In the genomic region with DNA sequence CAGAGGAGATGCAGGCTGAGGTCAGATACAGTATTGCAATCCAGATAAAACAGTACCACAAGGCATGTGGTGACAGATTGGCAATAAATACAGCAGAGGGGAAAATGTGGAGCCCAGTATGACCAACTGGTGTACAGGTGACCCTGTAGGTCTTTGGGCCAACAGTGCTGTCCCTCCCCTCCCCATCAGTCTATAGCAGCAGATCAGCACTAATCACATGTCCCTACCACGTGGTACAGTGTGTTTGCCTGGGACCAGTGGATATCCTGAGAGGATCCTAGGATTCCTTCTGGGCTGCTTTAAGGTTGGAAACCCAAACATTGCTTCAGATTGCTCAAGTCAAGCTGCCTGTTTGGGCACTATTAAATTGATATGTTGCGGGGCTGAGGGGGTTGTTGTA, we compare ENCODE assay signal across 10 mouse cellular contexts. TPM values are rescaled to one million over a fixed set of nuclear protein-coding genes. Genes with fewer than 3 reads are reported as not detected.
DNase-seq lines count a peak whose midpoint lies in the region; ATAC-seq and TF ChIP-seq lines count a peak whose summit lies in the region.
"Had no signal": no experiment of that assay in that cellular context is flagged by ENCODE, and none has a peak within 500 bp of the region (broad histone marks: within the 10 kb centered on the region; RNA-seq: fewer than 3 reads in every experiment).

No protein-coding gene starts in this region.

- H3K9me3 ChIP-seq in heart, embryonic 12.5 days (replicated peaks) = no peaks in the 10 kb centered on the region
- H3K9me3 ChIP-seq in MEL (replicated peaks; ENCODE audit: insufficient read depth, low read length) = no peaks in the 10 kb centered on the region
- no peaks in the 10 kb centered on the region for H3K9me3 ChIP-seq in hindbrain, embryonic 12.5 days (replicated peaks)
- H3K9me3 ChIP-seq in midbrain, embryonic 10.5 days (replicated peaks) = no peaks in the 10 kb centered on the region

- no peak for TF ChIP-seq EP300 in MEL (IDR thresholded peaks at IDR 0.05; ENCODE audit: low read depth in 1 of 2, low read length in 2 of 2)

- H3K4me2 ChIP-seq in heart, embryonic 12.5 days = peak overlapping the region; percentile 89
- H3K4me2 ChIP-seq in hindbrain, embryonic 12.5 days (replicated peaks) = peak overlapping the region; percentile 94

- no peak for TF ChIP-seq CTCF in MEL (IDR thresholded peaks at IDR 0.05 in 2 of 3, conservative IDR thresholded peaks at IDR 0.05 in 1 of 3; ENCODE audit: control insufficient read depth in 1 of 3, insufficient read depth in 1 of 3, low read depth in 2 of 3, low read length in 3 of 3, poor library complexity in 1 of 3, severe bottlenecking in 1 of 3)

- H3K9ac ChIP-seq in heart, embryonic 12.5 days = peak overlapping the region; percentile 92
- H3K9ac ChIP-seq in MEL (ENCODE audit: control insufficient read depth, low read depth, low read length, poor library complexity, severe bottlenecking) = peak overlapping the region; percentile 86
- H3K9ac ChIP-seq in hindbrain, embryonic 12.5 days = peak overlapping the region; percentile 92

- no peak overlapping the region for H3K27ac ChIP-seq in heart, embryonic 12.5 days (ENCODE audit: poor library complexity, severe bottlenecking)
- no peak overlapping the region for H3K27ac ChIP-seq in MEL (ENCODE audit: control insufficient read depth, low read depth, low read length)
- H3K27ac ChIP-seq in hindbrain, embryonic 12.5 days = no peak overlapping the region
- no peak overlapping the region; the same call in 1 of the 2 replicates for H3K27ac ChIP-seq in midbrain, embryonic 10.5 days (replicated peaks)

- 68% methylated on average over 2 of the region's 2 CpGs for WGBS in heart, embryonic 12.5 days
- WGBS in hindbrain, embryonic 12.5 days = 78% methylated on average over 2 of the region's 2 CpGs
- WGBS in midbrain, embryonic 10.5 days = 93% methylated on average over 2 of the region's 2 CpGs

- H3K79me2 ChIP-seq in MEL (ENCODE audit: control insufficient read depth, insufficient read depth, low read length, poor library complexity) = peaks cover 22% of the 10 kb centered on the region

- intact Hi-C loops in heart, postnatal 14 days (cut with DNase I) = loop anchor here (5.0 kb wide), 2 partner anchors 56 to 136 kb away; a partner anchor contains a TSS

- no peak for DNase-seq in heart, postnatal 14 days
- DNase-seq in MEL (ENCODE audit: low read depth, low spot score) = no peak
- no peak for DNase-seq in midbrain, embryonic 10.5 days (ENCODE audit: low spot score)
- DNase-seq in urinary bladder, adult 2 months (ENCODE audit: low spot score) = no peak
- no peak for DNase-seq in spleen, postnatal 14 days (ENCODE audit: low spot score in 2 of 2)
- no peak for DNase-seq in layer of hippocampus, postnatal 25 days (ENCODE audit: extremely low spot score in 1 of 2, low spot score in 1 of 2)
- DNase-seq: cerebellum, adult 11 months; kidney, postnatal 10 days had no signal

- peaks cover 50% of the 10 kb centered on the region for H3K36me3 ChIP-seq in heart, embryonic 12.5 days
- H3K36me3 ChIP-seq in MEL (ENCODE audit: control insufficient read depth in 1 of 2, insufficient read depth in 2 of 2, low read length in 2 of 2) = peaks cover 8 to 15% of the 10 kb centered on the region in 2 experiments
- H3K36me3 ChIP-seq in hindbrain, embryonic 12.5 days = peaks cover 47% of the 10 kb centered on the region
- H3K36me3 ChIP-seq in midbrain, embryonic 10.5 days = peaks cover 52% of the 10 kb centered on the region

- no peak for ATAC-seq in heart, embryonic 12.5 days (ENCODE audit: insufficient number of reproducible peaks, low FRiP score)
- no peak for ATAC-seq in hindbrain, embryonic 12.5 days (ENCODE audit: low FRiP score)

- peaks cover 17% of the 10 kb centered on the region for H3K4me1 ChIP-seq in heart, embryonic 12.5 days (replicated peaks)
- H3K4me1 ChIP-seq in MEL (ENCODE audit: control insufficient read depth in 1 of 2, insufficient read depth in 2 of 2, low read length in 2 of 2) = peaks cover 3 to 15% of the 10 kb centered on the region in 2 experiments; a peak in 3 of 4 replicates
- peaks cover 20% of the 10 kb centered on the region for H3K4me1 ChIP-seq in hindbrain, embryonic 12.5 days
- H3K4me1 ChIP-seq in midbrain, embryonic 10.5 days = peaks cover 26% of the 10 kb centered on the region

- H3K4me3 ChIP-seq in heart, embryonic 12.5 days = peak overlapping the region; percentile 95
- peak overlapping the region; percentile 72 to 86 for H3K4me3 ChIP-seq in MEL (ENCODE audit: control insufficient read depth in 1 of 2, insufficient read depth in 1 of 2, low read depth in 2 of 2, low read length in 2 of 2)
- peak overlapping the region; percentile 88 for H3K4me3 ChIP-seq in hindbrain, embryonic 12.5 days
- H3K4me3 ChIP-seq in midbrain, embryonic 10.5 days = peak overlapping the region; percentile 91

- H3K27me3 ChIP-seq in heart, embryonic 12.5 days (replicated peaks) = no peaks in the 10 kb centered on the region
- H3K27me3 ChIP-seq in MEL (ENCODE audit: control insufficient read depth in 1 of 2, insufficient read depth in 2 of 2, low read length in 2 of 2) = no peaks in the 10 kb centered on the region
- H3K27me3 ChIP-seq in hindbrain, embryonic 12.5 days = no peaks in the 10 kb centered on the region
- no peaks in the 10 kb centered on the region for H3K27me3 ChIP-seq in midbrain, embryonic 10.5 days (ENCODE audit: low read depth, poor library complexity, severe bottlenecking)

- no peak for TF ChIP-seq RAD21 in MEL (IDR thresholded peaks at IDR 0.05; ENCODE audit: low read depth, low read length)

- no peak for TF ChIP-seq POLR2A in MEL (IDR thresholded peaks at IDR 0.05; ENCODE audit: control insufficient read depth in 1 of 2, insufficient read depth in 1 of 2, low read depth in 1 of 2, low read length in 2 of 2, poor library complexity in 1 of 2)

TF ChIP-seq in MEL, 35 proteins besides CTCF, POLR2A, EP300 and RAD21 (continues in another document):
- TF ChIP-seq KAT2A (conservative IDR thresholded peaks at IDR 0.05; ENCODE audit: low read depth, low read length) = no peak

RNA-seq across cellular contexts. Expression of a gene that starts 1.4 kb away (rescaled TPM):
- polyA plus RNA-seq in heart, embryonic 12.5 days (2016; fragmentation: Nextera tagmentation; extraction: Ambion mirVana) = 34.0 and 40.9 TPM in 2 replicates
- 10 to 100 TPM; 22.1 to 22.2 TPM for total RNA-seq in heart, postnatal 14 days (2021)
- 37.7 and 49.6 TPM in 2 replicates for total RNA-seq in MEL (2012; rRNA removed)
- 10 to 100 TPM in 1 of 2 experiments, not detected in 1; 50.1 TPM for polyA plus RNA-seq in MEL (2012; ENCODE audit: insufficient read depth in 1 of 2, insufficient read length in 2 of 2, low read depth in 1 of 2, low replicate concordance in 2 of 2, missing spikeins in 1 of 2)
- polyA plus RNA-seq in hindbrain, embryonic 12.5 days (2016; fragmentation: Nextera tagmentation; extraction: Ambion mirVana) = 73.5 and 78.8 TPM in 2 replicates
- 55.6 and 62.8 TPM in 2 replicates for polyA plus RNA-seq in midbrain, embryonic 10.5 days (2016; fragmentation: Nextera tagmentation; extraction: Ambion mirVana)
- polyA plus RNA-seq in urinary bladder, adult 2 months (2012; rRNA removed) = 15.2 and 22.8 TPM in 2 replicates
- total RNA-seq in layer of hippocampus, postnatal 25 days (2021) = 10 to 100 TPM; 53.7 to 56.1 TPM

RNA-seq across cellular contexts. Expression of a gene that starts 14.6 kb away (rescaled TPM):
- 0.44 TPM in 1 of 2 replicates, not detected in the other for polyA plus RNA-seq in heart, embryonic 12.5 days (2016; fragmentation: Nextera tagmentation; extraction: Ambion mirVana)
- total RNA-seq in heart, postnatal 14 days (2021) = not detected
- total RNA-seq in MEL (2012; rRNA removed) = not detected in 2 replicates
- under 1 TPM in 1 of 2 experiments, not detected in 1; 0.07 TPM for polyA plus RNA-seq in MEL (2012; ENCODE audit: insufficient read depth in 1 of 2, insufficient read length in 2 of 2, low read depth in 1 of 2, low replicate concordance in 2 of 2, missing spikeins in 1 of 2)
- polyA plus RNA-seq in hindbrain, embryonic 12.5 days (2016; fragmentation: Nextera tagmentation; extraction: Ambion mirVana) = 6.3 and 6.9 TPM in 2 replicates
- 1.5 and 1.8 TPM in 2 replicates for polyA plus RNA-seq in midbrain, embryonic 10.5 days (2016; fragmentation: Nextera tagmentation; extraction: Ambion mirVana)
- 1.1 TPM in 2 replicates for polyA plus RNA-seq in urinary bladder, adult 2 months (2012; rRNA removed)
- total RNA-seq in layer of hippocampus, postnatal 25 days (2021) = 100 to 1,000 TPM; 405 to 487 TPM

RNA-seq across cellular contexts. Expression of a gene that starts 22.6 kb away (rescaled TPM):
- polyA plus RNA-seq in heart, embryonic 12.5 days (2016; fragmentation: Nextera tagmentation; extraction: Ambion mirVana) = 11.3 TPM in 2 replicates
- 1 to 10 TPM; 2.7 to 3.9 TPM for total RNA-seq in heart, postnatal 14 days (2021)
- total RNA-seq in MEL (2012; rRNA removed) = 24.0 and 25.9 TPM in 2 replicates
- 10 to 100 TPM in 1 of 2 experiments, not detected in 1; 24.6 TPM for polyA plus RNA-seq in MEL (2012; ENCODE audit: insufficient read depth in 1 of 2, insufficient read length in 2 of 2, low read depth in 1 of 2, low replicate concordance in 2 of 2, missing spikeins in 1 of 2)
- polyA plus RNA-seq in hindbrain, embryonic 12.5 days (2016; fragmentation: Nextera tagmentation; extraction: Ambion mirVana) = 21.9 and 23.5 TPM in 2 replicates
- polyA plus RNA-seq in midbrain, embryonic 10.5 days (2016; fragmentation: Nextera tagmentation; extraction: Ambion mirVana) = 16.2 and 20.2 TPM in 2 replicates
- polyA plus RNA-seq in urinary bladder, adult 2 months (2012; rRNA removed) = 36.0 and 37.3 TPM in 2 replicates
- total RNA-seq in layer of hippocampus, postnatal 25 days (2021) = 10 to 100 TPM; 30.7 to 31.7 TPM

RNA-seq across cellular contexts. Expression of a gene that starts 31.9 kb away (rescaled TPM):
- polyA plus RNA-seq in heart, embryonic 12.5 days (2016; fragmentation: Nextera tagmentation; extraction: Ambion mirVana) = 10.7 and 11.2 TPM in 2 replicates
- 1 to 10 TPM; 4.5 to 6.0 TPM for total RNA-seq in heart, postnatal 14 days (2021)
- total RNA-seq in MEL (2012; rRNA removed) = 3.6 and 4.7 TPM in 2 replicates
- 10 to 100 TPM in 1 of 2 experiments, not detected in 1; 12.6 TPM for polyA plus RNA-seq in MEL (2012; ENCODE audit: insufficient read depth in 1 of 2, insufficient read length in 2 of 2, low read depth in 1 of 2, low replicate concordance in 2 of 2, missing spikeins in 1 of 2)
- polyA plus RNA-seq in hindbrain, embryonic 12.5 days (2016; fragmentation: Nextera tagmentation; extraction: Ambion mirVana) = 5.7 and 7.9 TPM in 2 replicates
- 6.0 and 8.4 TPM in 2 replicates for polyA plus RNA-seq in midbrain, embryonic 10.5 days (2016; fragmentation: Nextera tagmentation; extraction: Ambion mirVana)
- polyA plus RNA-seq in urinary bladder, adult 2 months (2012; rRNA removed) = 36.8 and 38.3 TPM in 2 replicates
- 10 to 100 TPM; 14.2 to 14.3 TPM for total RNA-seq in layer of hippocampus, postnatal 25 days (2021)

RNA-seq across cellular contexts. Expression of a gene that starts 38.6 kb away (rescaled TPM):
- polyA plus RNA-seq in heart, embryonic 12.5 days (2016; fragmentation: Nextera tagmentation; extraction: Ambion mirVana) = 18.5 and 20.0 TPM in 2 replicates
- total RNA-seq in heart, postnatal 14 days (2021) = 1 to 10 TPM in 1 of 2 experiments, under 1 TPM in 1; 0.88 to 1.5 TPM
- 39.7 and 51.9 TPM in 2 replicates for total RNA-seq in MEL (2012; rRNA removed)
- 10 to 100 TPM in 1 of 2 experiments, not detected in 1; 58.2 TPM for polyA plus RNA-seq in MEL (2012; ENCODE audit: insufficient read depth in 1 of 2, insufficient read length in 2 of 2, low read depth in 1 of 2, low replicate concordance in 2 of 2, missing spikeins in 1 of 2)
- 31.9 and 41.4 TPM in 2 replicates for polyA plus RNA-seq in hindbrain, embryonic 12.5 days (2016; fragmentation: Nextera tagmentation; extraction: Ambion mirVana)
- 73.4 and 86.4 TPM in 2 replicates for polyA plus RNA-seq in midbrain, embryonic 10.5 days (2016; fragmentation: Nextera tagmentation; extraction: Ambion mirVana)
- polyA plus RNA-seq in urinary bladder, adult 2 months (2012; rRNA removed) = 1.6 and 2.5 TPM in 2 replicates
- 1 to 10 TPM; 5.8 to 6.0 TPM for total RNA-seq in layer of hippocampus, postnatal 25 days (2021)
